Mouse (Mus musculus): Measurements from ENCODE around the gene Prkar1b.

- TF ChIP-seq POLR2A (IDR thresholded peaks at IDR 0.05; ENCODE audit: borderline replicate concordance, extremely low read depth, low read depth, low read length), result no peak
- no peak for TF ChIP-seq CTCF (IDR thresholded peaks at IDR 0.05; ENCODE audit: insufficient read depth, low read length)
Observed at GRCm38 (mm10) chr5:139190958-139191357, 41.2 kb upstream of the Prkar1b start.
